Mouse (Mus musculus) forebrain, embryonic 11.5 days (tissue): ENCODE measurements around the gene Hivep3. TPM values are rescaled to one million over a fixed set of nuclear protein-coding genes. Genes with fewer than 3 reads are reported as not detected.

Experiments
- ATAC-seq: fragments of 200-750 bp; cut with Nextera tagmentation; replicated peaks from 2 replicates; pipeline ENCODE4 v1.8.0; 2017; ENCODE audit warnings: moderate TSS enrichment; ENCODE audit not compliant: low FRiP score
- DNase-seq: peaks from one replicate; pipeline ENCODE4 v3.0.0-alpha.2; 2017; ENCODE audit warnings: low spot score
- H3K27ac ChIP-seq: fragments of 300-500 bp; sonication (generic); 2 replicates; pipeline ENCODE4 v1.5.1; 2014; ENCODE audit warnings: low read depth, low read length
- H3K27me3 ChIP-seq: fragments of 300-500 bp; sonication (generic); 2 replicates; pipeline ENCODE4 v1.6.1; 2014; ENCODE audit warnings: mild to moderate bottlenecking, low read length, mixed read lengths; ENCODE audit not compliant: control insufficient read depth, insufficient read depth
- H3K36me3 ChIP-seq: fragments of 300-500 bp; sonication (generic); 2 replicates; pipeline ENCODE4 v1.6.1; 2014; ENCODE audit warnings: mild to moderate bottlenecking, low read length, moderate library complexity, mixed read lengths; ENCODE audit not compliant: control insufficient read depth, insufficient read depth
- H3K4me1 ChIP-seq: fragments of 300-500 bp; sonication (generic); replicated peaks from 2 replicates; pipeline ENCODE4 v1.6.1; 2014; ENCODE audit warnings: low read length, mixed read lengths; ENCODE audit not compliant: control insufficient read depth, insufficient read depth
- H3K4me2 ChIP-seq: fragments of 300-500 bp; sonication (generic); 2 replicates; pipeline ENCODE4 v1.6.1; 2014; ENCODE audit warnings: low read depth, mild to moderate bottlenecking, low read length, moderate library complexity, mixed read lengths; ENCODE audit not compliant: severe bottlenecking
- H3K4me3 ChIP-seq: fragments of 300-500 bp; sonication (generic); 2 replicates; pipeline ENCODE4 v1.5.1; 2014; ENCODE audit warnings: low read depth, low read length
- H3K9ac ChIP-seq: fragments of 300-500 bp; sonication (generic); 2 replicates; pipeline ENCODE4 v1.6.1; 2014; ENCODE audit warnings: low read length
- H3K9me3 ChIP-seq: fragments of 300-500 bp; sonication (generic); 2 replicates; pipeline ENCODE4 v1.6.1; 2016; ENCODE audit warnings: low read length, mixed read lengths; ENCODE audit not compliant: control insufficient read depth
- WGBS: fragments of 180-500 bp; shearing (Covaris S2); extraction: QIAGEN DNeasy Blood & Tissue Kit; methylation state at CpG from one replicate; pipeline ENCODE4 v1.1.7; 2014; 5-methylcytosine and 5-hydroxymethylcytosine counted together
- polyA plus RNA-seq: library from polyadenylated mRNA; unstranded; fragments of >200 nt; fragmentation: Nextera tagmentation; extraction: Ambion mirVana; gene quantifications from 2 replicates; pipeline ENCODE4 v1.2.1, GENCODE M21; 2014

The Hivep3 gene
- polyA plus RNA-seq, 1 experiment from 2014 or later = 2.2 TPM

DNA sequence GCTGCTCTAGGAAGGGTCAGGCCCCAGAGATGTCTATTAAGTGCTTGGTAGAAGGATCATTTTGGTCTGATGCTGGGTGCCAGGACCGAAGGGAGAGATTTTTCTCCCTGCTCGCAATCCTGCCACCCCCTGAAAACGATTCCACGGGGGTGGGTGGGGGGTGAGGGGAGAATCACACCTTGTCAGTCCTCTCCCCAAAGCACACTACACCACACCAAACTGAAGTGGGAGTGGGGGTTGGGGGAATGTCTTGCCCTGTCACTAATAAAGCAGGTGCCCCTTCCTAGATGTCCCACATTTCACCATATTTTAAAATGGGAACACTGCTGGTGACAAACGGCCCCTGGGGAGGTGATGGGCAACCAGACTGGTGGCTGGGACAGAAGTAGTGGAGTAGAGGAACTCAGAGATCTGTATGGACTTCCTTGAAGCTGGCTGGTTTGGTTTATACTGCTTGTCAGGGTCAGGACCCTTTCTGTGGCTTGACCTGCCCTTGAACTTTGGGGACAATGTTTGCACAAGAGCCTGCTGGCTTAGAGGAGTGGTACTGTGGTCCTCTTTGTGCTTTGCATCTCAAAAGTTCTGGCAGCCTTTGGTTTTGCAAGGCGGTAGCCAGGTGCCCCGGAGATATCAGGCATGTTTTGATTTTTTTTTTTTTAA lies 81.7 kb downstream of the Hivep3 start:
- Histone ChIP-seq H3K27ac (no peak overlapping the region), H3K9ac (peak overlapping the region; percentile 63), H3K4me3 (peak overlapping the region; percentile 47), H3K4me2 (peak overlapping the region; percentile 85), H3K36me3 (no peaks in the 10 kb centered on the region), H3K27me3 (peaks cover 4% of the 10 kb centered on the region; the same call in 1 of the 2 replicates), H3K4me1 (peaks cover 16% of the 10 kb centered on the region), H3K9me3 (no peaks in the 10 kb centered on the region)
- DNase-seq (no peak), ATAC-seq (no peak)
- WGBS = 9% methylated on average over 7 of the region's 7 CpGs

DNA sequence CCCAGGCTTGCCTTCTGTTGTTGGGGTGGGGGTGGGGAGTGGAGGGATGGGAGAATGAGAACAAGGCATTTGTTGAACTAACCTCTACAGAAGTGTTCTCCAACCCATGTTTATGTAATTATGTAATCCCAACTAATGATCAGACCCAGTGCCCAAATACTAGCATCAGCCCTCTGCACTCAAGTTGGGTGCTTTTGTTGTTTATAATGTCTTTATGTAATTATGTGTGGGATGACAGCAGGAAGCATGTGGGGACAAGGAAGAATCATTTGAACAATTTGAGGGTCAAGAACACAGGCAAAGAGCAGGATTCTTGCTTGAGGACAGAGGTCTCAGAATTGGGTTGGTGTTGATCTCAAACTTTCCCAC lies 82.2 kb downstream of the Hivep3 start:
- Histone ChIP-seq H3K9me3 (no peaks in the 10 kb centered on the region), H3K36me3 (no peaks in the 10 kb centered on the region), H3K9ac (no peak overlapping the region), H3K27me3 (peaks cover 4% of the 10 kb centered on the region; the same call in 1 of the 2 replicates), H3K4me2 (no peak overlapping the region), H3K27ac (no peak overlapping the region), H3K4me1 (peaks cover 16% of the 10 kb centered on the region), H3K4me3 (no peak overlapping the region)
- ATAC-seq (no peak), DNase-seq (no peak)

DNA sequence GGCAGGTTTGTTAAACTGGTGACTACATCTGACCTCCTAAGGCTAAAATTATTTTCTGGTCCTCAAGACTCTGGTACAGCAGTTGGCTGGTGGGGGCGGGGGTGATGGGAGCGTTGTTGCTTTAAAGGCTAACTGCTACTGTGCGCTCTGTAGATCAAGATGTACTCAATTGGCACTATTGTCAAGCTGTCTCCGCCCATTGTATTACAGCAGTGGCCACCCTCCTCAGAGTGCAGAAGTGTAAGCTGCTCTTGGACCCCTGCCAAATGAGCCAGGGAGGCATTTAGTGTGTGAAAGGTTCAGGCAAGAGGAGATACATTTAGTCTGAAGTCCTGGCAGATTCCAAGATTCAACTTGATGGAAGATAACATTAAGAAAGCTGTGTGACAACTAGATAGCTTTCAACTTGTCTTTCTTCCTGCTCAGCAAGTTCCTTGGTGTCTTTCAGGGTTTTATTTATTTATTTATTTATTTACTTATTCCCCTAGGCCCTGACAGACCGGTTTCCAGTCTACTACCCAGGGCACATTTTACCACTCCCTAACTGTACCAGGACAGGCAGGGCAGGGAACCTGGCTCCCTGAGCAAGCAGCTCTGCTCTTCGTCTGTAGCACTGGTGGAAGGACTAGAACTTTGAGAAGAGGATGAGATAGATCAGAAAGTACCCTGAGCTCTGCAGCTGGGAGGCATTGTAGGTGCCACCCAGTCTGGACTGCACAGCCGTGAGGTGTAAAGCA lies 83.2 kb downstream of the Hivep3 start:
- peak; percentile 74 for DNase-seq
- WGBS = 51% methylated on average over 7 of the region's 7 CpGs
- Histone ChIP-seq H3K4me1 (peaks cover 16% of the 10 kb centered on the region), H3K4me3 (no peak overlapping the region), H3K27me3 (peaks cover 4% of the 10 kb centered on the region; the same call in 1 of the 2 replicates), H3K36me3 (no peaks in the 10 kb centered on the region), H3K9me3 (no peaks in the 10 kb centered on the region), H3K27ac (no peak overlapping the region), H3K9ac (no peak overlapping the region), H3K4me2 (no peak overlapping the region)
- peak; percentile 73 for ATAC-seq

DNA sequence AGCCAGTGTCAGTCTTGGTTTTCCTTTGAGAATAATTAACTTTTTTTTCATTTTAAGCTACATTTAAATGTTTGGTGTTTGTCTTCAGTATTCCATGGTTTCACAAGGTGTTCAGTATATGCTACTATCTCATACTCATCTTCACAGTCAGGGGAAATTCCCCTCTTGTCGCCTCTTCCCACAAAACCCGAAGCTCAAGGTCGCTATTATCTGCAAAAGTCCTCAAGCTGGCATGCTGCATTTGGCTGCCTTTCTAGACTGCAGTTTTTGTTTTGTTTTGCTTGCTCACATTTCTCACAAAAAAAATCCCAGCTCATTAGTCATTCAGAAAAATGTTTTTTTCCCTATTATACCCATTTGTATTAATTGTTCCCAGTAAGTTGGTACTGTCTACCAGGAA lies 92.4 kb downstream of the Hivep3 start:
- no peak overlapping the region for H3K4me2 ChIP-seq
- ATAC-seq (no peak), DNase-seq (no peak)
- WGBS = 84% methylated on average over 3 of the region's 3 CpGs
- H3K9me3 ChIP-seq = no peaks in the 10 kb centered on the region
- H3K9ac ChIP-seq = no peak overlapping the region
- H3K36me3 ChIP-seq = no peaks in the 10 kb centered on the region
- H3K4me1 ChIP-seq = no peaks in the 10 kb centered on the region
- no peaks in the 10 kb centered on the region for H3K27me3 ChIP-seq
- H3K27ac ChIP-seq = no peak overlapping the region
- no peak overlapping the region for H3K4me3 ChIP-seq

DNA sequence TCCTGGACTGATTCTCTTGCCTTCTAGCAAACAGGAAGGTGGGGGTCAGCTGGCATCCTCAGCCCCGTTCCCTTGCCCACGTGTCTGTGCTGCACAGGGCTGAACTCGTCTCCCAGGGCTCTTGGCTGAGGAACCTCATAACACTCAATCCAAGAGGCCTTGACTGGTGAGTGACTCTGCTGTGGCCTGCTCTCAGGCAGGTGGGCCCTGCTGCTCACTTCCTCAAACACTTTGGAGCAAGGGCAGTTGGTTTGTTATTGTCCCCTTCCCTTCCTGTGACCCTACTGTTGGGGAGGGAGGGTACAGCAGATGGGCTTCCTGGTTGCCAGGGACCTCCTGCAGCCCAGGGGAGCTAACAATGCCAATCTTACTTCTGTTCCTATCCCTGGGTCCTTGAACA lies 94.8 kb downstream of the Hivep3 start:
- no peak for DNase-seq
- WGBS = 78% methylated on average over 3 of the region's 3 CpGs

DNA sequence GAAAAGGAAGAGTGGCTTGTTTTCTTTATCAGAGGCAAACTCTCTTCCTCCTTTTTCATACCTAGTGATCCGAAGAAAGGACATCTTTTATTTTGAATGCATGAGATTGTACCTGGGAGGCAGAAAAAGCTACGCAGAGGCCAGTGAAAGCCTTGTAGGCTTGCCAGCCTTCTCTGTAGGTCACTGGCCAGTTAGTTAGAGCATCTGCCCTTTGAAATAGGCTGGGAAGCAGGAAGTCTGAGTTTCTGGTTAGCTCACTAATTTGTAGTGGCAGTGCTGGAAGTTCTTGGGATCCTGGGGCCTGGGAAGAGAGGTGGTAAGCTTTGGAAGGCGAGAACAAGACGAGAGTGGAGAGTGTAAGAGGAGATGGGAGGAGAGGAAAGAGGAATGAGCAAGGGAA lies 95.4 kb downstream of the Hivep3 start:
- no peak for ATAC-seq
- Histone ChIP-seq H3K9ac (no peak overlapping the region), H3K27me3 (no peaks in the 10 kb centered on the region), H3K4me1 (no peaks in the 10 kb centered on the region), H3K4me3 (no peak overlapping the region), H3K4me2 (no peak overlapping the region), H3K36me3 (no peaks in the 10 kb centered on the region), H3K27ac (no peak overlapping the region), H3K9me3 (no peaks in the 10 kb centered on the region)
- DNase-seq = no peak
- WGBS = 84% methylated on average over 4 of the region's 4 CpGs

More for the DNA sequence above, 94.8 kb downstream of the Hivep3 start:
- ATAC-seq = no peak
- Histone ChIP-seq H3K36me3 (no peaks in the 10 kb centered on the region), H3K9me3 (no peaks in the 10 kb centered on the region), H3K4me3 (no peak overlapping the region), H3K4me1 (no peaks in the 10 kb centered on the region), H3K9ac (no peak overlapping the region), H3K4me2 (no peak overlapping the region), H3K27me3 (no peaks in the 10 kb centered on the region), H3K27ac (no peak overlapping the region)

DNA sequence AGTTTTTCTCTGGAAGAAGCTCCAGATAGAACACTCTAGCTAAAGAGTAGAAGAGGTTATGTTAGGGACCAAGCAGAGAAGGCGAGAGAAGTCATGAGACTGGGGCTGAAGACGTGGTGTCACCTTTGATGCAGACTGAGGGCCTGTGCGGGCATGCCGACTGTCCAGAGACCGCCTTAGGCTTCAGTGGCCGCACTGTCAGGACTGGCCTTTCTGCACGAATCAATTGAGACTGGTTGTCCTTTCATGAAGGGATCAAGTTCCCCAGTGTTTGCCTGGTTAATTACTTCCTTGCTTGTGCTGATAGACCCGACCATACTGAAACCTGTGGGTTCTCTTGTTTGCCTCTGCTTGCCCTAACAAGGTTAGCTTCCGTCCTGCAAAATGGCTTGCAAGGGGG lies 99.7 kb downstream of the Hivep3 start:
- ATAC-seq (no peak), DNase-seq (no peak)
- Histone ChIP-seq H3K27ac (no peak overlapping the region), H3K4me3 (no peak overlapping the region), H3K9ac (no peak overlapping the region), H3K36me3 (no peaks in the 10 kb centered on the region), H3K4me2 (no peak overlapping the region), H3K9me3 (no peaks in the 10 kb centered on the region), H3K4me1 (no peaks in the 10 kb centered on the region), H3K27me3 (no peaks in the 10 kb centered on the region)
- 66% methylated on average over 9 of the region's 9 CpGs for WGBS

DNA sequence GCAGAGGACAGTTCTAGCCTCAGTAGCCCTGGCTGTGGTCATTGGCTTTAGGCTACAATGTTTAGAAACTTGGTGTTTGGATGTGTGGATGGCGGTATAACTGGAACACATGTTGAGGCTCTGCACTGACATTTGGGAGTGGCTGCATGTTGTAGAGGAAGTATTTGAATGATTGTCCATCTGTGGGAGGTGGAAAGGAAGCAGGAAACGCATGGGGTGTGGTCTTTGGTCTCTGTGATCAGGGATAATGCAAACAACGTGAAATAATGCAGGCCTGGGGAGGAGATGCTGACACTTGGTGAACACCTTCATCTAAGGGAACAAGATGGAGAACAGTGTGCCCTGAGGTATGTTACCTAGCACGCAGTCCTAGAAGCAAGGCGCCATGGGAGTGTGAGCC lies 100.3 kb downstream of the Hivep3 start:
- no peak for ATAC-seq
- H3K9ac ChIP-seq = no peak overlapping the region
- 85% methylated on average over 5 of the region's 5 CpGs for WGBS

DNA sequence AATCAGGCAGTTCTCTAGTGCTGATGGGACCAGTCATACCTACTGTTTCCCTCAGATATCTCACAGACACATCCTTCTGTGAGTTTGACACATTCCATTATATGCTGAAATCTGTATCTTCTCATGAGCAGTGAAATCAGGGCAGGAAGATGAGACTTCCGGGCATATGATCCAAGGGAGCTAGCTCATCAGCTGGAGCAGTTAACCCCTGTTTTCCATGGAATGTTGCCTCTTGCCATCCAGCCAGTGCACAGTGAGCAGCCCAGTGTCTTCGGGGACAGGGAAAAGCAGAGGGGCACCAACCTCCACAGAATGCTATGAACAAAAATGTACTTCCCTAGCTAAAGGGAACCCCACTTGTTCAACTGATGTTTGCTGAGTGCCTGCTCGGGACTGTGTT lies 102.6 kb downstream of the Hivep3 start:
- no peak overlapping the region for H3K4me2 ChIP-seq
- H3K27me3 ChIP-seq = no peaks in the 10 kb centered on the region
- no peak overlapping the region for H3K9ac ChIP-seq
- no peak overlapping the region for H3K27ac ChIP-seq
- no peaks in the 10 kb centered on the region for H3K36me3 ChIP-seq
- no peak overlapping the region for H3K4me3 ChIP-seq
- DNase-seq (no peak), ATAC-seq (no peak)
- no peaks in the 10 kb centered on the region for H3K4me1 ChIP-seq
- WGBS = 85% methylated on average over 3 of the region's 3 CpGs
- no peaks in the 10 kb centered on the region for H3K9me3 ChIP-seq

More for the DNA sequence above, 100.3 kb downstream of the Hivep3 start:
- H3K36me3 ChIP-seq = no peaks in the 10 kb centered on the region
- no peaks in the 10 kb centered on the region for H3K4me1 ChIP-seq
- no peak overlapping the region for H3K4me2 ChIP-seq
- no peak for DNase-seq
- no peak overlapping the region for H3K4me3 ChIP-seq
- H3K9me3 ChIP-seq = no peaks in the 10 kb centered on the region
- no peaks in the 10 kb centered on the region for H3K27me3 ChIP-seq
- H3K27ac ChIP-seq = no peak overlapping the region
